Mouse (Mus musculus): ENCODE measurements around the gene Ccdc142. TPM values are rescaled to one million over a fixed set of nuclear protein-coding genes. Genes with fewer than 3 reads are reported as not detected.

The Ccdc142 gene
- polyA plus RNA-seq, 1 experiment from 2014 or later, result 2.0 TPM

DNA sequence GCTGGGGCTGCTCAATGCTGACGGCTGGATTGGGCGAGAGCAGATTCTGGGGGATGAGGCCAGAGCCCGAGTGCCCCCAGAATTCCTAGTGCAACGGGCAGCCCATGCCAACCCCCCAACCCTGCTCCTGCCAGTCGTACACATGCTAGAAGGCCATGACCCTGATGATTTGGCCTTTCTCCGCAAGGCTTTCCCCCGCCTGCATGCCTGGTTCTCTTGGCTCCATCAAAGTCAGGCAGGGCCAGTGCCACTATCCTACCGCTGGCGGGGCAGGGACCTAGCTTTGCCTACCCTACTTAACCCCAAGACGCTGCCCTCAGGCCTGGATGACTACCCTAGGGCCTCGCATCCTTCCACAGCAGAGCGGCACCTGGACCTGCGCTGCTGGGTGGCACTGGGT, 16.2 kb downstream of the Ccdc142 start:
- WGBS, result 92% methylated on average over 13 of the region's 13 CpGs
- ATAC-seq (ENCODE audit: insufficient number of reproducible peaks, low FRiP score, low TSS enrichment, low read depth), result no peak
- DNase-seq (ENCODE audit: low spot score), result no peak

DNA sequence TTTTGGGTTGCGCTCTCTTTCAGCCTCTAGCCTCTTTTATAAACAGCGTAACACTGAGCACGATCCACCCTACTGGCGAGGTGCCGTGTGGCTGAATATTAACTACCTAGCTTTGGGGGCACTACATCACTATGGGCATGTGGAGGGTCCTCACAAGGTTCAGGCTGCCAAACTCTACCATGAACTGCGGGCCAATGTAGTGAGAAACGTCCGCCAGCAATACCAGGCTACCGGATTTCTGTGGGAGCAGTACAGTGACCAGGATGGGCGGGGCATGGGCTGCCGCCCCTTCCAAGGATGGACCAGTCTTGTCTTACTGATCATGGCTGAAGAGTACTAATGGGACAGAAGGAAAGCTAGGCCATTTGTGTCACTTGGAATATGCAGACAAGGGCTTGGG, 17.0 kb downstream of the Ccdc142 start:
- no peak for ATAC-seq (ENCODE audit: insufficient number of reproducible peaks, low FRiP score, low TSS enrichment, low read depth)
- WGBS, result 87% methylated on average over 11 of the region's 11 CpGs
- H3K27ac ChIP-seq (replicated peaks; ENCODE audit: low read depth, low read length), result no peak overlapping the region

More for the DNA sequence above, 16.2 kb downstream of the Ccdc142 start:
- Histone ChIP-seq H3K4me1 (ENCODE audit: control insufficient read depth, insufficient read depth, low read length) (peaks cover 15% of the 10 kb centered on the region), H3K4me3 (ENCODE audit: low read depth, low read length) (no peak overlapping the region), H3K27me3 (ENCODE audit: control insufficient read depth, insufficient read depth, low read length) (no peaks in the 10 kb centered on the region), H3K27ac (replicated peaks; ENCODE audit: low read depth, low read length) (no peak overlapping the region), H3K9ac (ENCODE audit: low read length) (0 out of 2 replicates have a peak overlapping the region, but pooled peaks have one; percentile 3), H3K9me3 (ENCODE audit: control insufficient read depth, low read length) (no peaks in the 10 kb centered on the region), H3K4me2 (ENCODE audit: low read depth, severe bottlenecking) (no peak overlapping the region), H3K36me3 (ENCODE audit: control insufficient read depth, insufficient read depth, low read length) (peaks cover 13% of the 10 kb centered on the region)

GRCm38 (mm10) chr6:83118825-83119733, 17.7 kb downstream of the Ccdc142 start:
- no peak overlapping the region for H3K4me3 ChIP-seq (ENCODE audit: low read depth, low read length)
- WGBS, result 87% methylated on average over 14 of the region's 14 CpGs
- H3K4me1 ChIP-seq (ENCODE audit: control insufficient read depth, insufficient read depth, low read length), result peaks cover 25% of the 10 kb centered on the region

More for the DNA sequence above, 17.0 kb downstream of the Ccdc142 start:
- no peaks in the 10 kb centered on the region for H3K9me3 ChIP-seq (ENCODE audit: control insufficient read depth, low read length)
- H3K36me3 ChIP-seq (ENCODE audit: control insufficient read depth, insufficient read depth, low read length), result peaks cover 13% of the 10 kb centered on the region
- no peak for DNase-seq (ENCODE audit: low spot score)
- peaks cover 22% of the 10 kb centered on the region for H3K4me1 ChIP-seq (ENCODE audit: control insufficient read depth, insufficient read depth, low read length)
- no peaks in the 10 kb centered on the region for H3K27me3 ChIP-seq (ENCODE audit: control insufficient read depth, insufficient read depth, low read length)
- no peak overlapping the region for H3K4me2 ChIP-seq (ENCODE audit: low read depth, severe bottlenecking)
- no peak overlapping the region for H3K4me3 ChIP-seq (ENCODE audit: low read depth, low read length)
- no peak overlapping the region for H3K9ac ChIP-seq (ENCODE audit: low read length)

DNA sequence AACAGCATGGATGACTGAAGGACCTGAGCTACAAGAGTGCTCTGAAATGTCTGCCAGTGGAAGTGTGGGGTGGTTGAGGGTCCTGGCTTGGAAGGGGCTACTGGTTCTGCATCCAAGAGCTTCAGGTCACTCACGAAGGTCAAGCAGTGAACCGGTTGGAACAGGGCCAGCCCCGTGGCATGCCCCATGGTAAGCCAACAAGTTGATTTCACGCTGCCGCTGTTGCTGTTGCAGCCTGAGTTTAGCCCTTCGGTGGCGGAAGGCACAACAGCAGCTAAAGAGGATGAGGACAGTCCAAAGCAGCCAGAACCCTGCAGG, 18.3 kb downstream of the Ccdc142 start:
- Histone ChIP-seq H3K4me2 (ENCODE audit: low read depth, severe bottlenecking) (peak overlapping the region; percentile 84), H3K4me1 (ENCODE audit: control insufficient read depth, insufficient read depth, low read length) (peaks cover 29% of the 10 kb centered on the region), H3K9me3 (ENCODE audit: control insufficient read depth, low read length) (no peaks in the 10 kb centered on the region), H3K4me3 (ENCODE audit: low read depth, low read length) (peak overlapping the region; percentile 87; the same call in 1 of the 2 replicates), H3K27me3 (ENCODE audit: control insufficient read depth, insufficient read depth, low read length) (no peaks in the 10 kb centered on the region), H3K27ac (replicated peaks; ENCODE audit: low read depth, low read length) (no peak overlapping the region), H3K9ac (ENCODE audit: low read length) (peak overlapping the region; percentile 23; the same call in 1 of the 2 replicates), H3K36me3 (ENCODE audit: control insufficient read depth, insufficient read depth, low read length) (peaks cover 13% of the 10 kb centered on the region)
- 88% methylated on average over 7 of the region's 7 CpGs for WGBS
- DNase-seq (ENCODE audit: low spot score), result no peak
- ATAC-seq (ENCODE audit: insufficient number of reproducible peaks, low FRiP score, low TSS enrichment, low read depth), result no peak

More at GRCm38 (mm10) chr6:83118825-83119733, 17.7 kb downstream of the Ccdc142 start:
- H3K9me3 ChIP-seq (ENCODE audit: control insufficient read depth, low read length), result no peaks in the 10 kb centered on the region
- H3K9ac ChIP-seq (ENCODE audit: low read length), result no peak overlapping the region
- no peak overlapping the region for H3K27ac ChIP-seq (replicated peaks; ENCODE audit: low read depth, low read length)
- no peaks in the 10 kb centered on the region for H3K27me3 ChIP-seq (ENCODE audit: control insufficient read depth, insufficient read depth, low read length)
- ATAC-seq (ENCODE audit: insufficient number of reproducible peaks, low FRiP score, low TSS enrichment, low read depth) (no peak), DNase-seq (ENCODE audit: low spot score) (no peak)
- peaks cover 13% of the 10 kb centered on the region for H3K36me3 ChIP-seq (ENCODE audit: control insufficient read depth, insufficient read depth, low read length)
- peak overlapping the region; percentile 84 for H3K4me2 ChIP-seq (ENCODE audit: low read depth, severe bottlenecking)

GRCm38 (mm10) chr6:83120930-83121862, 19.8 kb downstream of the Ccdc142 start, which contains the start of gene Wbp1:
TSS of gene Wbp1 (minus strand) at chr6:83121559.
- Histone ChIP-seq H3K4me3 (ENCODE audit: low read depth, low read length) (peak within 1 kb of the TSS; percentile 87), H3K36me3 (ENCODE audit: control insufficient read depth, insufficient read depth, low read length) (peaks cover 13% of the 10 kb centered on the region), H3K9me3 (ENCODE audit: control insufficient read depth, low read length) (no peaks in the 10 kb centered on the region), H3K4me1 (ENCODE audit: control insufficient read depth, insufficient read depth, low read length) (peaks cover 32% of the 10 kb centered on the region), H3K27ac (replicated peaks; ENCODE audit: low read depth, low read length) (peak within 1 kb of the TSS; percentile 97), H3K4me2 (ENCODE audit: low read depth, severe bottlenecking) (peak within 1 kb of the TSS; percentile 92), H3K9ac (ENCODE audit: low read length) (peak within 1 kb of the TSS; percentile 88), H3K27me3 (ENCODE audit: control insufficient read depth, insufficient read depth, low read length) (no peaks in the 10 kb centered on the region)
- peak; percentile 96 for DNase-seq (ENCODE audit: low spot score)
- peak; percentile 94 for ATAC-seq (ENCODE audit: insufficient number of reproducible peaks, low FRiP score, low TSS enrichment, low read depth)
- WGBS, result under 1% methylated on average over 38 of the region's 38 CpGs

DNA sequence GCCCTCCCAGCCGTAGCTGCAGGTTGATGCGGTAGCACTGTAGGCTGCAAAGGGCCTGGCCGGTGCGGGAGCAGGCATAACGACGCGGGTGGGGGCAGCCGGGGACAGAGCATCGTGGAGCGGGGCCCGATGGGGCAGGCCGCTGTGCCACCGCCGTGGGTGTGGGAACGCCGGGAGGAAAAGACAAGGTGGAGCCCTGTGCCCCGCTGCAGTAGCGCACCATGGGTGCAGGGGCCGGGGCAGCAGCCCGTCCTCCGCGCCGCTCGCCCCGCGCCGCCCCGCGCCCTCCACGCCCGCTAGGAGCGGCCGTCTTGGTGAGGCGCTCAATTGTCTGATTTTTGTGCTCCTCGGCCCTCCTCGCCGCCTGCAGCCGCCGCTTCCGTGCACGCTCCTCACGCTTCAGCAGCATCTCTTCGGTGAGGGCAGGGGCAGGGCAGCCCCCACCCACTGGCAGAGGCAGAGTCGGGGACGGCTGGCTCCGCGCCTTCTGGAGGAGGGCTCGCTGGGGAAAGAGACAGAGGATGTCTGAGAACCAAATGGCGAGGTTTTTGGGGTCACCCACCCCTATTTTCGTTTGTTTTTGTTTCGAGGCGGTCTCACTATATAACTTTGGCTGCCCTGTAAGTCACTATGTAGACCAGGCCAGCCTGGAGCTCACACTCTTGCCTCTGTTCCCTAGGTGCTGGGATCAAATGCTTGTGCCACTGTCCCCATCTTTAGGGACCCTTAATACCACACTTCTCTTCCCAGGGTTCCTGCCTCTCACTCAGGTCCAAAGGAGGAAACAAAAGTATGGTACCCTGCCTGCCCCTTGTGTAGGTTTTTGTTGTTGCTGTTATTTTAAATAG, 20.7 kb downstream of the Ccdc142 start:
- H3K9ac ChIP-seq (ENCODE audit: low read length), result peak overlapping the region; percentile 88
- peaks cover 27% of the 10 kb centered on the region for H3K4me1 ChIP-seq (ENCODE audit: control insufficient read depth, insufficient read depth, low read length)
- 1% methylated on average over 34 of the region's 52 CpGs for WGBS
- H3K27me3 ChIP-seq (ENCODE audit: control insufficient read depth, insufficient read depth, low read length), result no peaks in the 10 kb centered on the region
- DNase-seq (ENCODE audit: low spot score), result peak; percentile 61
- H3K27ac ChIP-seq (replicated peaks; ENCODE audit: low read depth, low read length), result peak overlapping the region; percentile 97
- H3K9me3 ChIP-seq (ENCODE audit: control insufficient read depth, low read length), result no peaks in the 10 kb centered on the region
- ATAC-seq (ENCODE audit: insufficient number of reproducible peaks, low FRiP score, low TSS enrichment, low read depth), result no peak
- peak overlapping the region; percentile 87 for H3K4me3 ChIP-seq (ENCODE audit: low read depth, low read length)
- H3K36me3 ChIP-seq (ENCODE audit: control insufficient read depth, insufficient read depth, low read length), result peaks cover 10% of the 10 kb centered on the region
- H3K4me2 ChIP-seq (ENCODE audit: low read depth, severe bottlenecking), result peak overlapping the region; percentile 92

GRCm38 (mm10) chr6:83122961-83123360, 21.6 kb downstream of the Ccdc142 start:
- Histone ChIP-seq H3K4me3 (ENCODE audit: low read depth, low read length) (peak overlapping the region; percentile 87), H3K9ac (ENCODE audit: low read length) (peak overlapping the region; percentile 88), H3K36me3 (ENCODE audit: control insufficient read depth, insufficient read depth, low read length) (peaks cover 6% of the 10 kb centered on the region), H3K27me3 (ENCODE audit: control insufficient read depth, insufficient read depth, low read length) (no peaks in the 10 kb centered on the region), H3K4me1 (ENCODE audit: control insufficient read depth, insufficient read depth, low read length) (peaks cover 27% of the 10 kb centered on the region), H3K4me2 (ENCODE audit: low read depth, severe bottlenecking) (peak overlapping the region; percentile 92), H3K9me3 (ENCODE audit: control insufficient read depth, low read length) (no peaks in the 10 kb centered on the region), H3K27ac (replicated peaks; ENCODE audit: low read depth, low read length) (no peak overlapping the region; the same call in 1 of the 2 replicates)
- WGBS, result 85% methylated on average over 5 of the region's 5 CpGs
- ATAC-seq (ENCODE audit: insufficient number of reproducible peaks, low FRiP score, low TSS enrichment, low read depth), result no peak
- DNase-seq (ENCODE audit: low spot score), result no peak

All from limb, embryonic 11.5 days (tissue).